Mouse (Mus musculus) NIH3T3 (cell line): ENCODE results near the gene Anxa9.

Source experiments
- DNase-seq: peaks from one replicate; pipeline ENCODE4 v3.0.0-alpha.2; 2012; ENCODE audit warnings: low read depth

The Anxa9 gene

GRCm38 (mm10) chr3:95247660-95248336 is 59.2 kb downstream of the Anxa9 start:
- no peak for DNase-seq

GRCm38 (mm10) chr3:95246465-95247231 is 60.3 kb downstream of the Anxa9 start:
- DNase-seq: peak; percentile 96
